Mouse (Mus musculus): ENCODE measurements around the gene Twf2. TPM values are rescaled to one million over a fixed set of nuclear protein-coding genes. Genes with fewer than 3 reads are reported as not detected.
A peak's percentile ranks its signal among the peaks of the same experiment; 100 is the strongest.

Gene Twf2
- polyA plus RNA-seq, 1 experiment from 2014 or later = 45.5 TPM

DNA sequence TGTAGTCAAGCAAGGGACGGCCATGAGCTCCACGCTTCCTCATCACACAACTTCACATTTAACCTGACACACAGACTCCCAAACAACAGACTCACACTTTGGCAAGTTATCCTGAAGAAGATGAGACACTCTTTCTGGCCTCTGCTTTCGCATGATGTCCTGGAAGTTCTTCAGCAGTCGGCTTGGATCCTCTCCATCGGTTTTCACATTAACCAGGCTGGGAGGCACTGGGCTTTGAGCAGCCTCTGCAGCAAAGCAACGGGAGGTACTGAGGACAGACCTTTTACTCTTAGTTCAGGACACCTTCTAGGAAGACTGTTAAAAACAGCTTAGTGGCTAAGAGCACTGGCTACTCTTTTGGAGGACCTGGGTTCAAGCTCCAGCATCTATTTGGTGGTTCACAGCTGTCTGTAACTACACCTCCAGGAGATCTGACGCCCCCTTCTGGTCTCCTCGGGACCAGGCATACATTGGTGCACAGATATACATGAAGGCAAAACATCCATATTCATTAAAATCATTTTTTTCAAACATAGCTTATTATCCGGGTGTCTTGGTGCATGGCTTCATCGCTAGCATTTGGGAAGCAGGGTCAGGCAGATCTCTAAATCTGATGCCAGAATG is 38.7 kb downstream of the Twf2 start:
- Histone ChIP-seq H3K9me3 (ENCODE audit: control insufficient read depth, low read length) (no peaks in the 10 kb centered on the region), H3K9ac (ENCODE audit: low read length) (no peak overlapping the region), H3K27me3 (ENCODE audit: control insufficient read depth, insufficient read depth, low read length) (no peaks in the 10 kb centered on the region), H3K36me3 (ENCODE audit: control insufficient read depth, insufficient read depth, low read length) (peaks cover 81% of the 10 kb centered on the region), H3K4me1 (ENCODE audit: control insufficient read depth in 2 of 2, insufficient read depth in 2 of 2, low read length in 2 of 2) (peaks cover 6 to 13% of the 10 kb centered on the region in 2 experiments), H3K4me2 (ENCODE audit: low read length) (no peak overlapping the region), H3K4me3 (ENCODE audit: control insufficient read depth in 1 of 2, insufficient read depth in 1 of 2, low read depth in 1 of 2, low read length in 2 of 2) (no peak overlapping the region), H3K27ac (replicated peaks in 1 of 2; ENCODE audit: control insufficient read depth in 1 of 2, insufficient read depth in 1 of 2, low read depth in 2 of 2, low read length in 2 of 2) (no peak overlapping the region)
- 83% methylated on average over 10 of the region's 10 CpGs for WGBS
- no peak for ATAC-seq (ENCODE audit: insufficient number of reproducible peaks, insufficient read depth, low FRiP score, low read depth)

- H3K27ac ChIP-seq (replicated peaks in 1 of 2; ENCODE audit: control insufficient read depth in 1 of 2, insufficient read depth in 1 of 2, low read depth in 2 of 2, low read length in 2 of 2) = peak overlapping the region; percentile 30 to 72
- peaks cover 9 to 20% of the 10 kb centered on the region in 2 experiments for H3K4me1 ChIP-seq (ENCODE audit: control insufficient read depth in 2 of 2, insufficient read depth in 2 of 2, low read length in 2 of 2)
- peak; percentile 55; the same call in 1 of the 2 replicates for ATAC-seq (ENCODE audit: insufficient number of reproducible peaks, insufficient read depth, low FRiP score, low read depth)
- H3K27me3 ChIP-seq (ENCODE audit: control insufficient read depth, insufficient read depth, low read length) = no peaks in the 10 kb centered on the region
- no peak overlapping the region; the same call in 1 of the 2 replicates for H3K9ac ChIP-seq (ENCODE audit: low read length)
- H3K9me3 ChIP-seq (ENCODE audit: control insufficient read depth, low read length) = no peaks in the 10 kb centered on the region
- peaks cover 68% of the 10 kb centered on the region for H3K36me3 ChIP-seq (ENCODE audit: control insufficient read depth, insufficient read depth, low read length)
- peak overlapping the region; percentile 16; the same call in 1 of the 2 replicates for H3K4me2 ChIP-seq (ENCODE audit: low read length)
- WGBS = 51% methylated on average over 19 of the region's 19 CpGs
- no peak overlapping the region for H3K4me3 ChIP-seq (ENCODE audit: control insufficient read depth in 1 of 2, insufficient read depth in 1 of 2, low read depth in 1 of 2, low read length in 2 of 2)
Measured at GRCm38 (mm10) chr9:106242813-106243488, 40.0 kb downstream of the Twf2 start.

DNA sequence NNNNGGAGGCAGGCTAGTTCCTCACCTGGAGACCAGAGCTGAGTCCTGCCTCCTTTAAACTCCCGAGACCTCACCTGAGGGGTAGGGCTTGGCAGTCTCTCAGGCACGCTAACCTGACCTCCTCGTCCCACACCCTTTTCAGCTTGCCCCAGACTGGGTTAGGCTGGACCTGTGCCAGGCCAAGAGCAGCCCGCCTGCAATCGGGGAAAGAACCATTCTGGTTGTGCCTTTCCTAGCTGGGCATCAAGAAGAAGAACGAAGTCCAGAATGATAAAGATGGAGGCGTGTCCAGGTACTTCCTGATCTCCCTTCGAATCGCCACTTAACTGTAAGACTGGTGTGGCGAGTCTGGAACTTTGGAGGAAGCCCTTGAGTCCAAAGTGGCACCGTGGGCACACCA is 46.6 kb downstream of the Twf2 start:
- H3K27ac ChIP-seq (replicated peaks in 1 of 2; ENCODE audit: control insufficient read depth in 1 of 2, insufficient read depth in 1 of 2, low read depth in 2 of 2, low read length in 2 of 2) = peak overlapping the region; percentile 46 to 67; a peak in 3 of 4 replicates
- H3K9me3 ChIP-seq (ENCODE audit: control insufficient read depth, low read length) = no peaks in the 10 kb centered on the region
- peaks cover 14% of the 10 kb centered on the region for H3K36me3 ChIP-seq (ENCODE audit: control insufficient read depth, insufficient read depth, low read length)
- no peak for ATAC-seq (ENCODE audit: insufficient number of reproducible peaks, insufficient read depth, low FRiP score, low read depth)
- H3K27me3 ChIP-seq (ENCODE audit: control insufficient read depth, insufficient read depth, low read length) = no peaks in the 10 kb centered on the region
- 79% methylated on average over 11 of the region's 11 CpGs for WGBS
- H3K9ac ChIP-seq (ENCODE audit: low read length) = no peak overlapping the region
- H3K4me1 ChIP-seq (ENCODE audit: control insufficient read depth in 2 of 2, insufficient read depth in 2 of 2, low read length in 2 of 2) = peaks cover 21 to 27% of the 10 kb centered on the region in 2 experiments
- H3K4me2 ChIP-seq (ENCODE audit: low read length) = no peak overlapping the region
- H3K4me3 ChIP-seq (ENCODE audit: control insufficient read depth in 1 of 2, insufficient read depth in 1 of 2, low read depth in 1 of 2, low read length in 2 of 2) = no peak overlapping the region

GRCm38 (mm10) chr9:106250245-106250644 is 47.3 kb downstream of the Twf2 start:
- 25% methylated on average over 4 of the region's 4 CpGs for WGBS
- ATAC-seq (ENCODE audit: insufficient number of reproducible peaks, insufficient read depth, low FRiP score, low read depth) = peak; percentile 26; the same call in 1 of the 2 replicates
- H3K9ac ChIP-seq (ENCODE audit: low read length) = no peak overlapping the region
- peak overlapping the region; percentile 58 to 67; a peak in 3 of 4 replicates for H3K27ac ChIP-seq (replicated peaks in 1 of 2; ENCODE audit: control insufficient read depth in 1 of 2, insufficient read depth in 1 of 2, low read depth in 2 of 2, low read length in 2 of 2)
- no peaks in the 10 kb centered on the region for H3K27me3 ChIP-seq (ENCODE audit: control insufficient read depth, insufficient read depth, low read length)
- H3K36me3 ChIP-seq (ENCODE audit: control insufficient read depth, insufficient read depth, low read length) = peaks cover 7% of the 10 kb centered on the region
- H3K4me1 ChIP-seq (ENCODE audit: control insufficient read depth in 2 of 2, insufficient read depth in 2 of 2, low read length in 2 of 2) = peaks cover 21 to 27% of the 10 kb centered on the region in 2 experiments
- no peak overlapping the region for H3K4me3 ChIP-seq (ENCODE audit: control insufficient read depth in 1 of 2, insufficient read depth in 1 of 2, low read depth in 1 of 2, low read length in 2 of 2)
- no peak overlapping the region for H3K4me2 ChIP-seq (ENCODE audit: low read length)
- no peaks in the 10 kb centered on the region for H3K9me3 ChIP-seq (ENCODE audit: control insufficient read depth, low read length)

GRCm38 (mm10) chr9:106251066-106251465 is 48.2 kb downstream of the Twf2 start:
- 66% methylated on average over 8 of the region's 8 CpGs for WGBS
- Histone ChIP-seq H3K4me1 (ENCODE audit: control insufficient read depth in 2 of 2, insufficient read depth in 2 of 2, low read length in 2 of 2) (peaks cover 19 to 26% of the 10 kb centered on the region in 2 experiments), H3K36me3 (ENCODE audit: control insufficient read depth, insufficient read depth, low read length) (peaks cover 2% of the 10 kb centered on the region; the same call in 1 of the 2 replicates), H3K27ac (replicated peaks in 1 of 2; ENCODE audit: control insufficient read depth in 1 of 2, insufficient read depth in 1 of 2, low read depth in 2 of 2, low read length in 2 of 2) (no peak overlapping the region), H3K9ac (ENCODE audit: low read length) (no peak overlapping the region), H3K9me3 (ENCODE audit: control insufficient read depth, low read length) (no peaks in the 10 kb centered on the region), H3K4me3 (ENCODE audit: control insufficient read depth in 1 of 2, insufficient read depth in 1 of 2, low read depth in 1 of 2, low read length in 2 of 2) (no peak overlapping the region), H3K27me3 (ENCODE audit: control insufficient read depth, insufficient read depth, low read length) (no peaks in the 10 kb centered on the region), H3K4me2 (ENCODE audit: low read length) (no peak overlapping the region)
- no peak for ATAC-seq (ENCODE audit: insufficient number of reproducible peaks, insufficient read depth, low FRiP score, low read depth)

- H3K27ac ChIP-seq (replicated peaks in 1 of 2; ENCODE audit: control insufficient read depth in 1 of 2, insufficient read depth in 1 of 2, low read depth in 2 of 2, low read length in 2 of 2) = no peak overlapping the region
- ATAC-seq (ENCODE audit: insufficient number of reproducible peaks, insufficient read depth, low FRiP score, low read depth) = no peak
- H3K4me1 ChIP-seq (ENCODE audit: control insufficient read depth in 2 of 2, insufficient read depth in 2 of 2, low read length in 2 of 2) = peaks cover 3 to 12% of the 10 kb centered on the region in 2 experiments; a peak in 3 of 4 replicates
- no peaks in the 10 kb centered on the region for H3K27me3 ChIP-seq (ENCODE audit: control insufficient read depth, insufficient read depth, low read length)
- no peak overlapping the region for H3K4me3 ChIP-seq (ENCODE audit: control insufficient read depth in 1 of 2, insufficient read depth in 1 of 2, low read depth in 1 of 2, low read length in 2 of 2)
- 70% methylated on average over 2 of the region's 2 CpGs for WGBS
- no peak overlapping the region for H3K9ac ChIP-seq (ENCODE audit: low read length)
- H3K4me2 ChIP-seq (ENCODE audit: low read length) = no peak overlapping the region
- H3K9me3 ChIP-seq (ENCODE audit: control insufficient read depth, low read length) = no peaks in the 10 kb centered on the region
- no peaks in the 10 kb centered on the region for H3K36me3 ChIP-seq (ENCODE audit: control insufficient read depth, insufficient read depth, low read length)
Measured at GRCm38 (mm10) chr9:106254001-106254400, 51.1 kb downstream of the Twf2 start.

- Histone ChIP-seq H3K36me3 (ENCODE audit: control insufficient read depth, insufficient read depth, low read length) (no peaks in the 10 kb centered on the region), H3K9me3 (ENCODE audit: control insufficient read depth, low read length) (no peaks in the 10 kb centered on the region), H3K4me1 (ENCODE audit: control insufficient read depth in 2 of 2, insufficient read depth in 2 of 2, low read length in 2 of 2) (no peaks in the 10 kb centered on the region), H3K9ac (ENCODE audit: low read length) (no peak overlapping the region), H3K27ac (replicated peaks in 1 of 2; ENCODE audit: control insufficient read depth in 1 of 2, insufficient read depth in 1 of 2, low read depth in 2 of 2, low read length in 2 of 2) (no peak overlapping the region), H3K27me3 (ENCODE audit: control insufficient read depth, insufficient read depth, low read length) (no peaks in the 10 kb centered on the region), H3K4me3 (ENCODE audit: control insufficient read depth in 1 of 2, insufficient read depth in 1 of 2, low read depth in 1 of 2, low read length in 2 of 2) (no peak overlapping the region), H3K4me2 (ENCODE audit: low read length) (no peak overlapping the region)
- no peak for ATAC-seq (ENCODE audit: insufficient number of reproducible peaks, insufficient read depth, low FRiP score, low read depth)
- WGBS = 66% methylated on average over 4 of the region's 4 CpGs
Measured at GRCm38 (mm10) chr9:106258412-106258811, 55.5 kb downstream of the Twf2 start.

All from heart, embryonic 14.5 days (tissue).